Mouse (Mus musculus) embryonic facial prominence, embryonic 11.5 days (tissue): ENCODE measurements around the gene BC049715. TPM values are rescaled to one million over a fixed set of nuclear protein-coding genes. Genes with fewer than 3 reads are reported as not detected.

Experiments used
- ATAC-seq: fragments of 200-750 bp; cut with Nextera tagmentation; replicated peaks from 2 replicates; pipeline ENCODE4 v1.8.0; 2017; ENCODE audit warnings: low read depth; ENCODE audit not compliant: insufficient number of reproducible peaks, low FRiP score, low TSS enrichment
- DNase-seq: peaks from one replicate; pipeline ENCODE4 v3.0.0-alpha.2; 2015; ENCODE audit warnings: low spot score
- H3K27ac ChIP-seq: fragments of 300-500 bp; sonication (generic); replicated peaks from 2 replicates; pipeline ENCODE4 v1.5.1; 2014; ENCODE audit warnings: mild to moderate bottlenecking, low read depth, low read length, control low read depth
- H3K27me3 ChIP-seq: fragments of 300-500 bp; sonication (generic); 2 replicates; pipeline ENCODE4 v1.6.1; 2014; ENCODE audit warnings: mild to moderate bottlenecking, low read length, moderate library complexity, mixed read lengths; ENCODE audit not compliant: control insufficient read depth, insufficient read depth
- H3K36me3 ChIP-seq: fragments of 300-500 bp; sonication (generic); replicated peaks from 2 replicates; pipeline ENCODE4 v1.6.1; 2014; ENCODE audit warnings: low read depth, mild to moderate bottlenecking, low read length, moderate library complexity, mixed read lengths; ENCODE audit not compliant: control insufficient read depth, insufficient read depth
- H3K4me1 ChIP-seq: fragments of 300-500 bp; sonication (generic); 2 replicates; pipeline ENCODE4 v1.6.1; 2014; ENCODE audit warnings: low read length, mixed read lengths; ENCODE audit not compliant: control insufficient read depth, insufficient read depth
- H3K4me2 ChIP-seq: fragments of 300-500 bp; sonication (generic); 2 replicates; pipeline ENCODE4 v1.6.1; 2014; ENCODE audit warnings: low read depth, mild to moderate bottlenecking, control low read depth, low read length, moderate library complexity
- H3K4me3 ChIP-seq: fragments of 300-500 bp; sonication (generic); 2 replicates; pipeline ENCODE4 v1.5.1; 2014; ENCODE audit warnings: low read depth, low read length, control low read depth
- H3K9ac ChIP-seq: fragments of 300-500 bp; sonication (generic); replicated peaks from 2 replicates; pipeline ENCODE4 v1.6.1; 2014; ENCODE audit warnings: mild to moderate bottlenecking, control low read depth, low read length
- H3K9me3 ChIP-seq: fragments of 300-500 bp; sonication (generic); replicated peaks from 2 replicates; pipeline ENCODE4 v1.6.1; 2016; ENCODE audit warnings: mild to moderate bottlenecking, low read length, inconsistent platforms, mixed read lengths; ENCODE audit not compliant: control insufficient read depth
- WGBS: fragments of 180-500 bp; shearing (Covaris S2); extraction: QIAGEN DNeasy Blood & Tissue Kit; methylation state at CpG from one replicate; pipeline ENCODE4 v1.1.7; 2014; 5-methylcytosine and 5-hydroxymethylcytosine counted together
- polyA plus RNA-seq: library from polyadenylated mRNA; unstranded; fragments of >200 nt; fragmentation: Nextera tagmentation; extraction: Ambion mirVana; gene quantifications from 2 replicates; pipeline ENCODE4 v1.2.1, GENCODE M21; 2014

BC049715 gene
- polyA plus RNA-seq, 1 experiment from 2014 or later = 1.1 TPM

GRCm38 (mm10) chr6:136804705-136805408, 22.6 kb upstream of the BC049715 start:
- 35% methylated on average over 9 of the region's 9 CpGs for WGBS
- H3K4me1 ChIP-seq = no peaks in the 10 kb centered on the region
- DNase-seq (peak; percentile 25), ATAC-seq (no peak)
- H3K27me3 ChIP-seq = no peaks in the 10 kb centered on the region
- H3K4me2 ChIP-seq = peak overlapping the region; percentile 25; the same call in 1 of the 2 replicates
- H3K9ac ChIP-seq = peak overlapping the region; percentile 43
- H3K27ac ChIP-seq = peak overlapping the region; percentile 100
- no peaks in the 10 kb centered on the region for H3K9me3 ChIP-seq
- H3K4me3 ChIP-seq = peak overlapping the region; percentile 70
- no peaks in the 10 kb centered on the region for H3K36me3 ChIP-seq

- H3K36me3 ChIP-seq = no peaks in the 10 kb centered on the region
- no peak overlapping the region for H3K4me3 ChIP-seq
- H3K4me2 ChIP-seq = no peak overlapping the region
- no peaks in the 10 kb centered on the region for H3K4me1 ChIP-seq
- no peak for DNase-seq
- H3K9ac ChIP-seq = no peak overlapping the region
- H3K9me3 ChIP-seq = no peaks in the 10 kb centered on the region
- ATAC-seq = no peak
- H3K27me3 ChIP-seq = no peaks in the 10 kb centered on the region
- no peak overlapping the region for H3K27ac ChIP-seq
- WGBS = 91% methylated on average over 1 of the region's 1 CpGs
Measured at GRCm38 (mm10) chr6:136805409-136805775, 22.0 kb upstream of the BC049715 start.

DNA sequence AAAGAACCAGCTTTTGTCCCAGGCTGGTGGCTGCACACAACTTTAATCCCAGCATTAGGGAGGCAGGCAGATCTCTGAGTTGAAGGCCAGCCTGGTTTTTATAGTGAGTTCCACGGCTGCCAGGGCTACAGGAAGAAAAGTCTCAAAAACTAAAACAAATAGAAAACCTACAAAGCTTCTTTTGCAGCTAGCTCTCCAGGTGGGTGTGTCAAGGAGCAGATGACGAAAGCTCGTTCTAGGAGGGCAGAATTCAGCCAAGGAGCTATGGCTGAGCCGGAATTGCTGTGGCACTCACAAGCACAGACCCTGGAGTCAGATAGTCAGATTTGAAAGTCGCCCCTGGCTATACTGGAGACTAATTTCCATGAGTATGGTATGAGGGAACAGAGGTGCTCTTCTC, 20.6 kb upstream of the BC049715 start:
- DNase-seq (no peak), ATAC-seq (no peak)
- peak overlapping the region; percentile 52; the same call in 1 of the 2 replicates for H3K9ac ChIP-seq
- H3K4me2 ChIP-seq = no peak overlapping the region
- H3K36me3 ChIP-seq = no peaks in the 10 kb centered on the region
- no peaks in the 10 kb centered on the region for H3K4me1 ChIP-seq
- no peaks in the 10 kb centered on the region for H3K9me3 ChIP-seq
- H3K27me3 ChIP-seq = no peaks in the 10 kb centered on the region
- H3K27ac ChIP-seq = no peak overlapping the region
- no peak overlapping the region for H3K4me3 ChIP-seq
- WGBS = 61% methylated on average over 5 of the region's 5 CpGs

DNA sequence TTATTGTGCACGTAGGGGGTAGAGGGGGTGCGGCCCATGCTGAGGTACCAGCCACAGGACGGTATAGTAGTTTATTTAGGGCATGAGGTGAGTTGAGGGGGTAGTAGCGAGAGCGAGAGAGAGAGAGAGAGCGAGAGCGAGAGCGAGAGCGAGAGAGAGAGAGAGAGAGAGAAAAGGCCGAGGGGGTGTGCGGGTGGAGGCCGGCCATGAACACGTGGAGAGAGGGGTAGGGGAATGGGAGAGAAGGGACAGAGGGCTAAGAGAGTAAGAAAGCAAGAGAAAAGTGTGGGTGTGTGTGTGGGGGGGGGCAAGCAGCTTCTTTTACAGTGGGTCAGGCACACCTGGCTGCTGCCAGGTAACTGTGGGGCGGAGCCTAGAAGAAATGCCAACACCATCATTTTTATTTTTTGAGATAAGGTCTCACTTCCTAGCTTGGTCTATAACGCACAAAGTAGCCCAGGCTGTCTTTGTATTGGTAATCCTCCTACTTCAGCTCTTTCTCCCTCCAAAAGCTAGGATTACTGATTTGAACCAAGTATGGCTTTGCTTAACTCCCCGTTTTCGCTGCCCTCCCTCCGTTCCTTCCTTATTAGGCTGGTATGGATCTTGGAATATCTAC, 19.9 kb upstream of the BC049715 start:
- DNase-seq = peak; percentile 12

DNA sequence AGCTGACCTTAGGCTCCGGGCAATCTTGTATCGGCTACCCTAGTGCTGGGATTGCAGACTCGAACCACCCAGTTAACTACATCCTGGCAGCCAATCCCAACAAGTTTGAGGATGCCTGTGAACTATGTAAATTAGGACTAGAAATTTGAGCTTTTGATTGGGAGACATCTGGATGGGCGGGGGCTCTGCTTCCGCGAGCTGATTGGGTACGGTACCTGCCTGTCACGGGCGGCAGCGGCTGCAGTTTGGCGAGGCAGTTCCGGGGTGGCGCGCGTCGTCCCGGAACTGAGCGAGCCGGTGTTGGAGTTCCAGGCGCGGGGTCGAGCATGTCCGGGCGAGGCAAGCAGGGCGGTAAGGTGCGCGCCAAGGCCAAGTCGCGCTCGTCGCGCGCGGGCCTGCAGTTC, 19.4 kb upstream of the BC049715 start, which contains the start of gene H2afj:
H2afj (plus strand) TSS at position 231 of the 404 bp plus-strand sequence.
- no peaks in the 10 kb centered on the region for H3K9me3 ChIP-seq
- WGBS = 0% methylated on average over 27 of the region's 34 CpGs
- peak within 1 kb of the TSS; percentile 58 for H3K9ac ChIP-seq
- no peaks in the 10 kb centered on the region for H3K4me1 ChIP-seq
- H3K4me3 ChIP-seq = peak within 1 kb of the TSS; percentile 63
- peak; percentile 96 for DNase-seq
- H3K36me3 ChIP-seq = peaks cover 4% of the 10 kb centered on the region; the same call in 1 of the 2 replicates
- H3K4me2 ChIP-seq = peak within 1 kb of the TSS; percentile 93
- no peaks in the 10 kb centered on the region for H3K27me3 ChIP-seq
- peak; percentile 77 for ATAC-seq
- peak within 1 kb of the TSS; percentile 62 for H3K27ac ChIP-seq

More for the DNA sequence above, 19.9 kb upstream of the BC049715 start:
- H3K27ac ChIP-seq = peak overlapping the region; percentile 62
- H3K36me3 ChIP-seq = peaks cover 4% of the 10 kb centered on the region; the same call in 1 of the 2 replicates
- H3K9me3 ChIP-seq = no peaks in the 10 kb centered on the region
- 22% methylated on average over 18 of the region's 18 CpGs for WGBS
- H3K9ac ChIP-seq = peak overlapping the region; percentile 52
- H3K27me3 ChIP-seq = no peaks in the 10 kb centered on the region
- peak; percentile 2; the same call in 1 of the 2 replicates for ATAC-seq
- H3K4me3 ChIP-seq = peak overlapping the region; percentile 63
- no peaks in the 10 kb centered on the region for H3K4me1 ChIP-seq
- H3K4me2 ChIP-seq = peak overlapping the region; percentile 37

- H3K4me1 ChIP-seq = no peaks in the 10 kb centered on the region
- peak overlapping the region; percentile 58 for H3K9ac ChIP-seq
- H3K4me3 ChIP-seq = peak overlapping the region; percentile 63
- DNase-seq (no peak), ATAC-seq (no peak)
- peaks cover 4% of the 10 kb centered on the region; the same call in 1 of the 2 replicates for H3K36me3 ChIP-seq
- peak overlapping the region; percentile 93 for H3K4me2 ChIP-seq
- H3K9me3 ChIP-seq = no peaks in the 10 kb centered on the region
- no peaks in the 10 kb centered on the region for H3K27me3 ChIP-seq
- WGBS = under 1% methylated on average over 28 of the region's 28 CpGs
- H3K27ac ChIP-seq = no peak overlapping the region
Measured at GRCm38 (mm10) chr6:136808631-136809046, 18.8 kb upstream of the BC049715 start.

DNA sequence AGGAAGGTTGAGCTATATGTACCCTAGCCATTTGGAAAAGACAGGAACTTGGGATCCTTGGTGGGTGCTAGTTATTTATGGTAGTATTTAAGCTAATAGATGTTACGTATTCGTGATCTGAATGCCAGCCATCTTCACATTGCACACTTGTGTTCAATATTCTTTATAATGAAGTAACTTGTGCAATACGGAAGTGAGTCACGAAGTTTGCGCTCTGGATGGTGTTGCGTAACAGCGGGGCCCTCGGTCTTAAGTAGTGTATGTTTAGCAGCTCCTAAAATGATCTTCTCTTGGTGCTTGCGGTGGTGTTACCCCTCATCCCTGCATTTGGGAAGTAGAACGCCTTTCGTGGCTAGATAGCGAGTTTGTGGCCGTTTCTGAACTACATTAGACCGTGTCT, 18.3 kb upstream of the BC049715 start:
- Histone ChIP-seq H3K4me3 (peak overlapping the region; percentile 63), H3K36me3 (peaks cover 5% of the 10 kb centered on the region), H3K9me3 (no peaks in the 10 kb centered on the region), H3K9ac (peak overlapping the region; percentile 58), H3K27me3 (no peaks in the 10 kb centered on the region), H3K4me1 (no peaks in the 10 kb centered on the region), H3K4me2 (peak overlapping the region; percentile 93), H3K27ac (no peak overlapping the region)
- DNase-seq (peak; percentile 19), ATAC-seq (no peak)
- WGBS = 30% methylated on average over 14 of the region's 14 CpGs

- H3K9me3 ChIP-seq = no peaks in the 10 kb centered on the region
- peaks cover 10% of the 10 kb centered on the region for H3K36me3 ChIP-seq
- H3K4me1 ChIP-seq = no peaks in the 10 kb centered on the region
- WGBS = 68% methylated on average over 13 of the region's 13 CpGs
- no peak overlapping the region for H3K27ac ChIP-seq
- H3K9ac ChIP-seq = no peak overlapping the region
- peak overlapping the region; percentile 93 for H3K4me2 ChIP-seq
- no peak overlapping the region for H3K4me3 ChIP-seq
- DNase-seq (no peak), ATAC-seq (no peak)
- no peaks in the 10 kb centered on the region for H3K27me3 ChIP-seq
Measured at GRCm38 (mm10) chr6:136809673-136810072, 17.8 kb upstream of the BC049715 start.
